Mouse (Mus musculus) lung, postnatal 14 days (tissue): ENCODE measurements around the gene Map3k9.

Experiments used
- DNase-seq: peaks from one replicate; pipeline ENCODE4 v3.0.0; 2021

The Map3k9 gene

DNA sequence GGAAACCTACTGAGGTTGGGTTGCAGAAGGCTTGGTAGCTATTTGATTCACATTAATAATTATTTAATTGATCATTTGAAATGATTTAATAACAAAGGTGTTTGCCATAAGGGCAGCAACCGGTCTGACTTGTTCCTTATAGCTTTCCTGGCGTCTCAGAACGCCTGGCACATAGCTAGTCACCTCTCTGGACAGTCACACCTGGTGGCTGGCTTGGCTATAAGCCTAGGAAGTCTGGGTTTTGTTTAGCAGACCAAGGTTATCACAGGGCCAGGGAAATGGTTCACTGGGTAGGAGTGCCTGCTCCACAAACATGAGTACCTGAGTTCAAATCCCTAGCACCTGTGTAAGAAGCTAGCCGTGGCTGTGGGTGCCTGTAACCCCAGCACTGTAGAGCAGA lies 2.3 kb upstream of the Map3k9 start:
- peak; percentile 34 for DNase-seq

DNA sequence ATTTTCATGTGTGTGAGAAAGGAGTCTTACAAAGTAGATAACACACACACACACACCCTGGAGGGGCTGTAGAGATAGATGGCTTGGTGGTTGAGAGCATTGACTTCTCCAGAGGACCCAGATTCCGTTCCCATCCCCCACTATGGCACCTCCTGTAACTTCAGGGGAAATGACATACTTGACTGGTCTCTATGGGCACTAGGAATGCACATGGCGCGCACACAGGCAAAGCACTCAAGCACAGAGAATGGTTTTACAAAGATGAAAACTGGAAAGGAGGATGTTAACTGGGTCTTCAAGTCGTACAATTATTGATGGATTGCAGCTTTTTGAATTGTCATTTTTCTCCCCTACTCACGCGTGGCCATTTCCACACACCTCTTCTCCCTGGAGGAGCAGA lies 1.6 kb upstream of the Map3k9 start:
- peak; percentile 7 for DNase-seq

GRCm38 (mm10) chr12:81780271-81781093 lies 493 bp downstream of the Map3k9 start:
- peak; percentile 21 for DNase-seq

DNA sequence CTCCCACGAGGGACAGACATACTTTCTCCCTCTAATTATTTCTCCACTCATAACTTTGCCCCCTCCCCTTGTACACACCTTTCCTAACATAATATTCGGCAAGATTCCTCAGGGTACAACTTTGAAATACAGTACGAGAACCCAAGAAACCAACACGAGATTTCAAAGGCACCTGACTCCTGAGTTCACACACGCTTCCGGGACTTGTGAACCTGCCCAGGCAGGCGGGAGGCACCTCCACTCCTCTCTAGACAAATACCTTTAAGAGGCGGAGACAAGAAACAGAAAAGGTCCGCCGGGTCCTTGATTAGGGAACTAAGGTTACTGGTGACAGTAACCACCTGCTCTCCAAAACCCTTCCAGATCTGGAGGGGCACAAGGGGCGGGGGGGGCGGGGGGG lies 1.1 kb downstream of the Map3k9 start:
- DNase-seq: peak; percentile 36

- DNase-seq: peak; percentile 26
These were observed 4.8 kb downstream of the Map3k9 start for GRCm38 (mm10) chr12:81776191-81776590.

DNA sequence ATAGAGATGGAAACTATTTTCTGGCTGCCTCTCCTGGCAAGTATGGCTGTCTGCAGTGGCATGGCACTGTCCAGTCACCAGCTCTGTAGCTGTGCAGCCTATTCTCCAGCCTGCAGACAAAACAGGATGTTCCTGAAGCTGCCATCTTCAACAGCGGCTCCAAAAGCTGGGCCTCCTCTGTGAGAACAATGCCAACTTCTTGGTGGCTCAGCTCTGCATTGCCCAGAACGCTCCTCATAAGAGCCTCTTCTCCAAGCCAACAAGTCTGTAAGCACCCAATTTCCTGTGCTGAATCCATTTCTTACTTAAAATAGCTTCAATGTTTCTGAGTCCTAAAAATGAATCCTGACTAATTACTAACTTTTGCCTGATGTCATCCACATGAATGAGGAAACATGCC lies 5.3 kb downstream of the Map3k9 start:
- DNase-seq: no peak

- DNase-seq: no peak
These were observed 6.8 kb downstream of the Map3k9 start for GRCm38 (mm10) chr12:81774186-81774585.

DNA sequence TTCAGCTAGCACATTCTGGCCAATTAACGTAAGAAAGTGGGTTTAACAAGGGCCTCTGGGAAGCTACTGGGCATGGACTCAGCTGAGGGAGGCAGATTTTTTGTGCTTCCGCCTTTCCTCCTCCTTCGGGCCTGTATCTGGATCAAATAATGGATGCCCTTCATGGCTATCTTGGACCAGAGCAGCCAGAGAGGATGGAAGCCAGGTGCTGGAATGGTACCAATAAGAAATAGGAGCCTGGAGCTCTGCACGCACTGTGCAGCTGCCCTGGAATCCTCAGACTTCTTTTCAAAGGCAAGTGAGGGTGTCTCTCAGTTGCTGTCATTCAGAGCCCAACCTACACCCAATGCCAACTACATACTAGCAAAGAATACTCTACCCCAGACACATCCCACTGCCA lies 11.5 kb downstream of the Map3k9 start:
- no peak for DNase-seq

GRCm38 (mm10) chr12:81765386-81765785 lies 15.6 kb downstream of the Map3k9 start:
- DNase-seq: no peak

DNA sequence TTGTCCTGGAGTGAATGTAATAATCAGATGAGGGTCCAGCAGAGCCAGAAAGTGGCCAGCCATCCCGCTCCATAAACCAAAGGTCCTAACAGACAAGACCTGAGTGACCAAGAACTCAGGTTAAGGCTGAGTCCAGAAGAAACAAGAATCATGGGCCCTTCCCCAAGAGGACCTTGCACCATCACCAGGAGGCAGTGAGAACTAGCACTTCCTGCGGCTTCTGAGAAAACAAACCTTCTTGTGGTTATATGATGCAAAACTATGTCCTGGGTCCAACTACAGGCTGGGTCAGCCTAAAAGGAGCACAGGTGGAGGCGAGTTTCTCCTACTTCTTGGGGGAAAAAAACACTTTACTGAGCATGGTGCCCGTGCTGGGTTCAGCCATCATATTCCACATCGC lies 16.6 kb downstream of the Map3k9 start:
- no peak for DNase-seq

DNA sequence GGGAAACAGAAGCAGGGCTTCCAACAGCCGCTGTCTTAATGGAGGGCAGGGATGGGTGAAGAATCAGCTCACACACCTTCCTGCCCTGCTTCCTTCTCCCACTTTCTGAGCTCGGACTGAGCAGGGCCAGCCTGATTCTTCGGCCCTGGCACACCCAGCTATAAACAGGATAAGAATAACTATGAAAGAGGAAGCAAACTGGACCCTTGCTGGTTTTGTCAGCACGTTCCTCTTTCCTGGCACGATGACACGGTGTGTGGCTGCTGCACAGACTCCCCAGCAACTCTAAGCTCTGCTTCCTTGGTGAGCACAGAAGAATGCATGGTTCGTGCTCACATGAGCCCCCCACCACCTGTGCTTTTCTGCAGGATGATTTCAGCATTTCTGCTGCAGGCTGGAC lies 26.3 kb downstream of the Map3k9 start:
- DNase-seq: peak; percentile 54

- no peak for DNase-seq
These were observed 29.9 kb downstream of the Map3k9 start for GRCm38 (mm10) chr12:81751116-81751515.

DNA sequence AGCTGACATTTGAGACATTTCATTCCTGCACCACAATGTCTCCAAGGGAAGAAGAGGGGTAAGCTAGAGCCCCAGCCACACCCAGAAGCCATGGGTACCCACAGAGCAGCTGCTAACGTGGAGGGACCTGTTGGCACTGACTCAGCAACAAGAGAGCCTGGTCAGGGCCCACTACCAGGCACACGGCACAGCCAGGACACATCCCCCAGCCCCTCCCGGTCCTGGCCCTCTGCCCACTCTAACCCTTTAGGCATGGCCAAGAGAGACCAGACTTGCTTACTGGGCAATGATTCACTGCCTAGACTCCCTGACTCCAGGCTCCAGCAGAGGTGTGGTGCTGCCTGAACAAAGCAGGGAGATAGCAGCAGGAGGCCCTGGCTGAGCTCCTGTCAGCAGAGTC lies 32.1 kb downstream of the Map3k9 start:
- DNase-seq: no peak

DNA sequence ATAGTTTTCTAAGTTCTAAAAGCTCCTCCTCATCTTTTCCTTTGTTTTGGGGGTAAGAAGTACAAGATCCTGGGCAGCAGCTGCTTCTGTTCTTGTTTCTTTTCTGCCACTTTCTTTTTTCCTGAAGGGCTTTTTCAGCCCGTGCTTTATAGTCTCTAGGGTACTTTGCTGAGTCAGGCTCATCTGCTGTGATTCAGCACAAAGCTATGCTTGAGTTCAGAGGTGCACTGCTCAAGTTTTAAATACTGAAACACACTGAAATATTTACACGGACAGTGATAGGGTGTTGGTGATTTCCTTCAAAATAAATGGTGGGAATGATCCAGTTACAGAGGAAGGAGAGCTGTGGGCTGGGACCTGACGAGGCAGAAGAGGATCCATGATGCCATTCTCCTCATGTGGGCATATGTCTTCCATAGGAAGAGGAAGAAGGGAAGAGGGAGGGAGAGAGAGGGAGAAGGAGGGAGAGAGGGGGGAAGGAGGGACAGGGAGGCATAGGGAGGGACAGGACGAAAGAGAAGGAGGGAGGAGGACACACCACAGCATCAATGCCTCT lies 32.9 kb downstream of the Map3k9 start:
- peak; percentile 14 for DNase-seq

GRCm38 (mm10) chr12:81746400-81747024 lies 34.5 kb downstream of the Map3k9 start:
- DNase-seq: no peak

DNA sequence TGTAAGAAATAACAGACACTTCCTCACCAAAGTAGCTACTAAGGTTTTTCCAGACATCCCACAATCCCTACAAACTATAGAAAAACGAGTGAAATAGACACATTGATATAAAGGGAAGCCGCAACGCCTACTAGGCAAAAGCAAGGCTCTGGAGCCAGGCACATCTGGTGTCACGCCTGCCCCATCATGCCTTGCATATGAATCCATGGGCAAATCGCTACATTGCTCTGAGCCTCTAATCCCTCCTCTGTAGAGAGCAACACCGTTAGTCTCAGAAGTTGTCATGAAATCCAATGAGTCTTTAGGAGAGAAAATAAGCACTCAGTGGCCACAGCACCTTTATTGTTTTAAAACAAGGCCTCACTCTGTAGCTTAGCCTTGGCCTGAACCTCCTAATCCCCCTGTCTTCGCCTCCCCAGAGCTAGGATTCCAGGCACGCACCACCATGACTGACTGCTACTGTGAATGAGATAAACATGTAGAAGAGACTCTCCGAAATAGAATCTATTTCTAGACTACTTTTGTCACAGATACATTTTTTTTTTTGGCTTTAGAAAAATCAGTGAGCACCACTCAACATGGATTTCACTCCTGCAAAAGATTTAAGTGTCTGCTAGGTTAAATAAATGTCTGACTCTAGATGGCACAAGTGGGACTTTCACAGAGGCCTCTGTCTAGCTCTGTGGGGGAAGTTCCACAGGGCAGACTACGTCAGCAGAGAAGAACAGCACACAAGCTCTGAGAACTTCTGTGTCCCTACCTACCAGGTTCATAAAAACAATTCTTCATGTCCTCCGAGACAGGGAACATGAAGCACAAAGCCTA lies 45.5 kb downstream of the Map3k9 start:
- no peak for DNase-seq

- DNase-seq: no peak
These were observed 54.6 kb downstream of the Map3k9 start for GRCm38 (mm10) chr12:81726246-81726822.

- DNase-seq: no peak
These were observed 56.2 kb downstream of the Map3k9 start for GRCm38 (mm10) chr12:81724776-81725175.

DNA sequence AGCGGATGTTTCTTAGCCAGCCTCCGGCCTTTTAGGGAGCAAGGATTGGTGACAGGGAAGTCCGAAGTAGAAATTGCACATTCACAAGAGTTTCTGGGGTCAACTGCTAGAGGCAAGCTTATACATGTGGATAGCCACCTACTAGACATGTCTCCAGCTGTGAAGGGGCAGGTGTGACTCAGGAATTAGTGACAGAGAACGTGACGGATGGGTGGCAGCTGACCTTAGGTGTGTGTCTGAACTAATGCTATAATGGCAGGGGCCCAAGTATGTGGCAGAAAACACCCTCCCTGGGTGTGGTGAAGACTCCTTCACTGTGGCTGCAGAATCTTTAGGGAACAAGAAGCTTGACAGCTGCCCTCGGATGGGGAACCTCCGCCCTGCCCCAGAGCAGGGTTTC lies 57.6 kb downstream of the Map3k9 start:
- no peak for DNase-seq

- DNase-seq: no peak
These were observed 61.3 kb downstream of the Map3k9 start for GRCm38 (mm10) chr12:81719715-81720114.

GRCm38 (mm10) chr12:81719161-81719560 lies 61.8 kb downstream of the Map3k9 start:
- DNase-seq: peak; percentile 26

DNA sequence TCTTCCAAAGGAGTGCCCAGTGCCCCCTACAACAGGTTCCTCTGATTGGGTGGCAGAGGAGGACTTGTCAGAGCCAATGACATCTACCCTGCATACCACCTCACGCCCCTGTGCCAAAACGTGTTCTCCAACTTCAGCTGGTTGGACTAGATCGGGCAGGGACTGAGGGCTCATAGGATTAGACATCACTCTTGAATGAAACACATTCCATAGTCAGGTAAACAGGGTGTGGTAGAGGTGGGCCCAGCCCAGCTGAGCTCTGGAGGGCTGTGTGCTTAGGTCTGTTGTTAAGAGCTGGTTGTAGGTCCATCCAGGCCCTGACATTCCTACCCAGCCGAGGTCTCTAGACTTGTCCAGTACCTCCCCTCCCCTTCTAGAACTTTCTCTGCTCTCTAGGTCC lies 68.4 kb downstream of the Map3k9 start:
- DNase-seq: no peak

DNA sequence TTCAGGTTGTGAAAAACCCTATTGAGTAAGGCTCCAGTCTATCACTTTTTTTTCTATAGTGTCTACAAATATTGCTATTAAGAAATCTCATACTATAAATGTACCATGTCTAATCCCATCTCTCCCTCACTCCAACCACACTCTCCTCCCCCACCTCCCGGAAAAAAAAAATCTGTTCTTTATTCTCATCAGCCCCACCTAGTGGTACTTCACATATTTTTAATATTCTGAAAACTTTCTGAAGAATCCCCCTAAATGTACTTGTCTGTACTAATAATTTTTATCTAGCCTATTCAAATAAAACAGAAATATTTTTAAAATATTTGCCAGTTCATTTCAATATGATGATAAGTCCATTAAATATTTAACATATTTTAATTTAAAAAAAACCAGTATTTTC lies 78.1 kb downstream of the Map3k9 start:
- no peak for DNase-seq
